ENCODE assay signal across 9 mouse cellular contexts in the genomic region with DNA sequence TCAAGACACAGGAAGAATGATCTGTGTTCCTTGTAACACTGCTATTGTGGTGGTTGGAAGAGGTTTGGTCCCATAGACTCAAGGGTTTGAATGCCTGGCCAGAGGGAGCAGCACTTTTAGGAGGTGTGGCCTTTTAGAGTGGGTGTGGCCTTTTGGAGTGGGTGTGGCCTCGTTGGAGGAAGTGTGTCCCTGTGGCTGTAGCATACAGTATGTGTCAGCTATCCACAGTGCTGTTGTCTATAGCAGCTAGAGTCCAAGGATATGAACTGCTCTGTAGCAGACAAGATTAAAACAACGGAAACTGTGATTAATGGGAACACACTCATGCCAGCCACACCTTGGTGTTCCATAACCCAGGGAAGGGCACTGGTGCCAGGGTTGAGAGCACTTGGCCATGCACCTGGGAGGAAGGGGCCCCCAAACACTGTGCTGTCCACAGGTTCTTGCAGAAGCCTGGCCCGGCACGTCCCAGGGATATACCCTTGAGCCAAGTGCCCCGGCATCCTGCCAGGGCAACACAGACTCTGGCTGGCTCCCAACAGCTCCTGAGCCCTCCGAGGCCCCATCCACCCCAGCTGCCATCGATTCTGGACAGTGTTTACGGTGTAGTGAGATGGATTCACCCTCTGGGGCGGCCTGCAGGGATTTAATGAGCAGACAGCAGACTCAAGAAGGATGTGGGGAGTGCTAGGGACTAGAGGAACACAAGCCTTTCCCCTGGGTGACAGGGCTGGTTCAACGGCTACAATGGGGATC. TPM values are rescaled to one million over a fixed set of nuclear protein-coding genes. Genes with fewer than 3 reads are reported as not detected.
A peak's percentile ranks its signal among the peaks of the same experiment; 100 is the strongest.
DNase-seq lines count a peak whose midpoint lies in the region; ATAC-seq and TF ChIP-seq lines count a peak whose summit lies in the region.
"Had no signal": no experiment of that assay in that cellular context is flagged by ENCODE, and none has a peak within 500 bp of the region (broad histone marks: within the 10 kb centered on the region; RNA-seq: fewer than 3 reads in every experiment).

No protein-coding gene starts in this region.

- no peak overlapping the region for H3K4me3 ChIP-seq in midbrain, embryonic 11.5 days (ENCODE audit: low read depth, low read length)
- H3K4me3 ChIP-seq in midbrain, embryonic 15.5 days, result no peak overlapping the region
- no peak overlapping the region for H3K4me3 ChIP-seq in kidney, postnatal 0 days (replicated peaks; ENCODE audit: low read depth, low read length)
- H3K4me3 ChIP-seq: megakaryocyte, embryonic 14.5 days had no signal

- ATAC-seq in midbrain, embryonic 11.5 days (ENCODE audit: low FRiP score), result no peak
- ATAC-seq in midbrain, embryonic 15.5 days (replicated peaks), result no peak
- ATAC-seq in kidney, postnatal 0 days (replicated peaks; ENCODE audit: low FRiP score, low read depth), result 0 out of 2 replicates have a peak, but pooled peaks have one; percentile 23
- ATAC-seq in erythroid progenitor cell, adult 5-6 weeks (replicated peaks; ENCODE audit: low FRiP score, poor library complexity, severe bottlenecking), result no peak; the same call in 1 of the 2 replicates

- no peaks in the 10 kb centered on the region for H3K4me1 ChIP-seq in midbrain, embryonic 11.5 days (ENCODE audit: control insufficient read depth, insufficient read depth, low read length)
- no peaks in the 10 kb centered on the region for H3K4me1 ChIP-seq in midbrain, embryonic 15.5 days
- no peaks in the 10 kb centered on the region for H3K4me1 ChIP-seq in kidney, postnatal 0 days (replicated peaks; ENCODE audit: insufficient read depth, low read length)

- no peaks in the 10 kb centered on the region for H3K27me3 ChIP-seq in midbrain, embryonic 11.5 days (ENCODE audit: control insufficient read depth, insufficient read depth, low read length)
- H3K27me3 ChIP-seq in midbrain, embryonic 15.5 days (replicated peaks), result no peaks in the 10 kb centered on the region
- no peaks in the 10 kb centered on the region for H3K27me3 ChIP-seq in kidney, postnatal 0 days (ENCODE audit: insufficient read depth, low read length)

- H3K27ac ChIP-seq in midbrain, embryonic 11.5 days (ENCODE audit: low read depth, low read length), result no peak overlapping the region
- H3K27ac ChIP-seq in midbrain, embryonic 15.5 days, result no peak overlapping the region
- H3K27ac ChIP-seq in kidney, postnatal 0 days, result no peak overlapping the region

- DNase-seq in midbrain, embryonic 11.5 days (ENCODE audit: low spot score, missing footprints), result peak; percentile 66
- DNase-seq in adrenal gland, adult 18-20 months (ENCODE audit: low spot score in 2 of 2), result peak; percentile 60 to 62
- DNase-seq in cerebellum, postnatal 25 days, result peak; percentile 66 to 79
- DNase-seq in kidney, postnatal 0 days (ENCODE audit: low spot score), result peak; percentile 28
- DNase-seq in ovary, postnatal 10 days (ENCODE audit: low spot score), result peak; percentile 21
- DNase-seq in left cerebral cortex, adult 18-20 months (ENCODE audit: low spot score in 2 of 2), result no peak

- 80% methylated on average over 10 of the region's 10 CpGs for WGBS in midbrain, embryonic 11.5 days
- 61% methylated on average over 10 of the region's 10 CpGs for WGBS in midbrain, embryonic 15.5 days
- WGBS in kidney, postnatal 0 days, result 69% methylated on average over 10 of the region's 10 CpGs

- no peaks in the 10 kb centered on the region for H3K9me3 ChIP-seq in midbrain, embryonic 11.5 days (ENCODE audit: control insufficient read depth, low read length)
- H3K9me3 ChIP-seq in midbrain, embryonic 15.5 days, result no peaks in the 10 kb centered on the region
- no peaks in the 10 kb centered on the region for H3K9me3 ChIP-seq in kidney, postnatal 0 days (replicated peaks; ENCODE audit: low read length)

- TF ChIP-seq CTCF in kidney, postnatal 0 days (IDR thresholded peaks at IDR 0.05; ENCODE audit: low read depth), result no peak

- no peak overlapping the region for H3K4me2 ChIP-seq in midbrain, embryonic 11.5 days
- H3K4me2 ChIP-seq in midbrain, embryonic 15.5 days, result no peak overlapping the region
- H3K4me2 ChIP-seq in kidney, postnatal 0 days (ENCODE audit: low read length), result no peak overlapping the region

- no peak overlapping the region for H3K9ac ChIP-seq in midbrain, embryonic 11.5 days (ENCODE audit: low read length)
- no peak overlapping the region for H3K9ac ChIP-seq in midbrain, embryonic 15.5 days
- H3K9ac ChIP-seq in kidney, postnatal 0 days (ENCODE audit: low read depth, low read length), result no peak overlapping the region

- no peaks in the 10 kb centered on the region for H3K36me3 ChIP-seq in midbrain, embryonic 11.5 days (ENCODE audit: control insufficient read depth, insufficient read depth, low read length)
- H3K36me3 ChIP-seq in midbrain, embryonic 15.5 days (replicated peaks), result no peaks in the 10 kb centered on the region
- no peaks in the 10 kb centered on the region for H3K36me3 ChIP-seq in kidney, postnatal 0 days (ENCODE audit: insufficient read depth, low read length)

RNA-seq across cellular contexts. Expression of gene Adarb1, which starts 46.3 kb away (rescaled TPM):
- polyA plus RNA-seq in midbrain, embryonic 11.5 days (2014; fragmentation: Nextera tagmentation; extraction: Ambion mirVana), result 5.8 and 7.4 TPM in 2 replicates
- 18.1 and 18.2 TPM in 2 replicates for polyA plus RNA-seq in midbrain, embryonic 15.5 days (2015; fragmentation: Nextera tagmentation; extraction: Ambion mirVana)
- total RNA-seq in adrenal gland, adult 18-20 months (2021), result 100 to 1,000 TPM in 1 of 2 experiments, 10 to 100 TPM in 1; 31.3 to 113 TPM
- 4.6 TPM in 2 replicates for polyA plus RNA-seq in kidney, postnatal 0 days (2015; fragmentation: Nextera tagmentation; extraction: Ambion mirVana)
- 100 to 1,000 TPM; 121 to 144 TPM for total RNA-seq in left cerebral cortex, adult 18-20 months (2021)
- not detected in 2 replicates for total RNA-seq in erythroid progenitor cell, adult 5-6 weeks (2015; ENCODE audit: low replicate concordance)
- total RNA-seq in erythroid progenitor cell, adult 5-6 weeks (2017; ENCODE audit: low replicate concordance), result not detected in 2 replicates

RNA-seq across cellular contexts. Expression of gene Fam207a, which starts 51.2 kb away (rescaled TPM):
- 38.7 and 42.2 TPM in 2 replicates for polyA plus RNA-seq in midbrain, embryonic 11.5 days (2014; fragmentation: Nextera tagmentation; extraction: Ambion mirVana)
- polyA plus RNA-seq in midbrain, embryonic 15.5 days (2015; fragmentation: Nextera tagmentation; extraction: Ambion mirVana), result 48.0 and 52.8 TPM in 2 replicates
- 10 to 100 TPM; 19.5 to 21.9 TPM for total RNA-seq in adrenal gland, adult 18-20 months (2021)
- 32.7 and 34.1 TPM in 2 replicates for polyA plus RNA-seq in kidney, postnatal 0 days (2015; fragmentation: Nextera tagmentation; extraction: Ambion mirVana)
- total RNA-seq in left cerebral cortex, adult 18-20 months (2021), result 10 to 100 TPM; 34.7 to 35.8 TPM
- total RNA-seq in erythroid progenitor cell, adult 5-6 weeks (2015; ENCODE audit: low replicate concordance), result 2.2 and 5.9 TPM in 2 replicates
- 13.2 and 16.2 TPM in 2 replicates for total RNA-seq in erythroid progenitor cell, adult 5-6 weeks (2017; ENCODE audit: low replicate concordance)

Comparison
In these comparisons a context has a peak if more than half of its experiments do, and no peak if none do; other contexts are left out.
1. DNase-seq: peak in midbrain, embryonic 11.5 days (single experiment), adrenal gland, adult 18-20 months (2 of 2), cerebellum, postnatal 25 days (2 of 2), kidney, postnatal 0 days (single experiment) and ovary, postnatal 10 days (single experiment); none in left cerebral cortex, adult 18-20 months (0 of 2).
2. RNA of gene Adarb1, which starts 46.3 kb away (total RNA-seq): 121 to 144 TPM in left cerebral cortex, adult 18-20 months and 31.3 to 113 TPM in adrenal gland, adult 18-20 months; not detected in erythroid progenitor cell, adult 5-6 weeks; every median in the first group is over 10 times any median in the second.